Mouse (Mus musculus) cortical plate, adult 2 months (tissue): ENCODE measurements around the gene 1700023F06Rik. TPM values are rescaled to one million over a fixed set of nuclear protein-coding genes. Genes with fewer than 3 reads are reported as not detected.

Source experiments
- H3K27ac ChIP-seq: fragments of 200-500 bp; 2 replicates; pipeline ENCODE4 v1.5.1; 2012; ENCODE audit warnings: low read length, control low read depth, inconsistent platforms; ENCODE audit not compliant: insufficient read depth
- H3K4me1 ChIP-seq: fragments of 200-500 bp; 2 replicates; pipeline ENCODE4 v1.6.1; 2011; ENCODE audit warnings: low read length; ENCODE audit not compliant: control insufficient read depth, insufficient read depth
- H3K4me3 ChIP-seq: fragments of 200-500 bp; 2 replicates; pipeline ENCODE4 v1.5.1; 2011; ENCODE audit warnings: mild to moderate bottlenecking, low read length, control low read depth; ENCODE audit not compliant: insufficient read depth
- CTCF ChIP-seq: fragments of 200-500 bp; IDR thresholded peaks from 2 replicates; pipeline ENCODE4 v1.5.1; 2011; ENCODE audit warnings: mild to moderate bottlenecking, control low read depth, low read length; ENCODE audit not compliant: insufficient read depth; ENCODE audit errors: extremely low read depth
- POLR2A ChIP-seq: fragments of 200-500 bp; IDR thresholded peaks from 2 replicates; pipeline ENCODE4 v1.6.1; 2011; ENCODE audit warnings: mild to moderate bottlenecking, low read length, control low read depth; ENCODE audit not compliant: insufficient read depth; ENCODE audit errors: extremely low read depth
- polyA plus RNA-seq: library from polyadenylated mRNA; depleted of rRNA; stranded (reverse); fragments of >200 nt; gene quantifications from 2 replicates; pipeline ENCODE4 v1.2.3, GENCODE M21; 2012; rRNA removed

The 1700023F06Rik gene
- polyA plus RNA-seq, 1 experiment: 4.2 TPM

DNA sequence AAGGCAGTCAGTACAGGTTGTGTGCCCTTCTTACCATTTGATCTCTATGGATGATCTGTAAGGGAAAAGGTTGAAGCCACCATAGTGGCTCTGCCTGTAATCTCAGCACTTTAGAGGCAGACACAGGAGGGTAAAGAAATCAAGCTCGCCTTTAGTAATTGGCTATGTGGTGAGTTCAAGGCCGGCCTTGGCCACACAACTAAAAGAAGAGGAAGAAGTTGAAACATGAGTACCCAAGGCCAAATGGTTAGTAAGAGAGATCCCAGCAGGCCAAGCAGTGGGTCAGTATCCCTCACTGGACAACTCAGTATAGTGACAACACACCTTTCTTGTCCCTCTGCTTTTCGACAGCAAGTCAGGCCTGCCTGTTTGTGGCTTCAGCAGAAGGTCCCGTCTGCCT lies 58.6 kb downstream of the 1700023F06Rik start:
- Histone ChIP-seq H3K4me3 (no peak overlapping the region), H3K4me1 (no peaks in the 10 kb centered on the region), H3K27ac (no peak overlapping the region)
- TF ChIP-seq POLR2A (no peak), CTCF (no peak)

Other genes with a start within 250 kb of the 1700023F06Rik start
- 74.3 and 77.1 TPM in 2 replicates for gene Nmt1, start 180.4 kb downstream of the 1700023F06Rik start, polyA plus RNA-seq
- gene Dcakd, start 180.2 kb downstream of the 1700023F06Rik start, polyA plus RNA-seq: 57.4 and 59.6 TPM in 2 replicates
- gene Plcd3, start 106.9 kb downstream of the 1700023F06Rik start, polyA plus RNA-seq: 17.1 and 21.1 TPM in 2 replicates
- 40.7 and 46.3 TPM in 2 replicates for gene Acbd4, start 106.9 kb downstream of the 1700023F06Rik start, polyA plus RNA-seq
- 22.6 and 22.9 TPM in 2 replicates for gene Hexim1, start 92.3 kb downstream of the 1700023F06Rik start, polyA plus RNA-seq
- gene Hexim2, start 76.1 kb downstream of the 1700023F06Rik start, polyA plus RNA-seq: 10.7 and 11.9 TPM in 2 replicates
- 125 and 133 TPM in 2 replicates for gene Fmnl1, start 37.5 kb downstream of the 1700023F06Rik start, polyA plus RNA-seq
- 2.5 and 2.9 TPM in 2 replicates for gene Spata32, start 9.9 kb upstream of the 1700023F06Rik start, polyA plus RNA-seq
- 2.8 and 3.4 TPM in 2 replicates for gene Map3k14, start 58.9 kb upstream of the 1700023F06Rik start, polyA plus RNA-seq
- 11.8 and 13.2 TPM in 2 replicates for gene Arhgap27, start 155.1 kb upstream of the 1700023F06Rik start, polyA plus RNA-seq
- gene Plekhm1, start 204.1 kb upstream of the 1700023F06Rik start, polyA plus RNA-seq: 16.0 and 16.5 TPM in 2 replicates